In genomic region chr19:45056908-45057698, GRCm38 (mm10) we compare ENCODE assay signal across 8 mouse cellular contexts. TPM values are rescaled to one million over a fixed set of nuclear protein-coding genes. Genes with fewer than 3 reads are reported as not detected.
DNase-seq lines count a peak whose midpoint lies in the region; ATAC-seq and TF ChIP-seq lines count a peak whose summit lies in the region.

No protein-coding gene starts in this region.

- H3K27ac ChIP-seq in heart, embryonic 12.5 days (ENCODE audit: poor library complexity, severe bottlenecking) = peak overlapping the region; percentile 97
- 0 out of 2 replicates have a peak overlapping the region, but pooled peaks have one; percentile 96 for H3K27ac ChIP-seq in forebrain, embryonic 11.5 days (ENCODE audit: low read depth, low read length)
- H3K27ac ChIP-seq in olfactory bulb, adult 2 months (ENCODE audit: insufficient read depth, low read depth, low read length) = peak overlapping the region; percentile 46; the same call in 1 of the 2 replicates

- H3K4me1 ChIP-seq in heart, embryonic 12.5 days (replicated peaks) = peaks cover 20% of the 10 kb centered on the region
- peaks cover 7% of the 10 kb centered on the region; the same call in 1 of the 2 replicates for H3K4me1 ChIP-seq in forebrain, embryonic 11.5 days (replicated peaks; ENCODE audit: control insufficient read depth, insufficient read depth, low read length)
- peaks cover 24% of the 10 kb centered on the region for H3K4me1 ChIP-seq in olfactory bulb, adult 2 months (ENCODE audit: control insufficient read depth, insufficient read depth, low read length)

- no peak for TF ChIP-seq POLR2A in olfactory bulb, adult 2 months (IDR thresholded peaks at IDR 0.05; ENCODE audit: insufficient read depth, low read depth, low read length)

- DNase-seq in heart, postnatal 4 days = no peak
- DNase-seq in forebrain, embryonic 11.5 days (ENCODE audit: low spot score) = no peak
- DNase-seq in liver = peak; percentile 46
- DNase-seq in gastrocnemius, adult 8-10 months (ENCODE audit: low spot score in 2 of 2) = no peak
- no peak for DNase-seq in cerebellum, adult 9-11 months

- peaks cover 30% of the 10 kb centered on the region for H3K36me3 ChIP-seq in heart, embryonic 12.5 days
- H3K36me3 ChIP-seq in forebrain, embryonic 11.5 days (ENCODE audit: control insufficient read depth, insufficient read depth, low read length) = no peaks in the 10 kb centered on the region

- no peak for ATAC-seq in heart, embryonic 12.5 days (ENCODE audit: insufficient number of reproducible peaks, low FRiP score)
- no peak for ATAC-seq in forebrain, embryonic 11.5 days (replicated peaks; ENCODE audit: low FRiP score)
- ATAC-seq in erythroid progenitor cell, adult 5-6 weeks (replicated peaks; ENCODE audit: low FRiP score, poor library complexity, severe bottlenecking) = no peak

- H3K9ac ChIP-seq in heart, embryonic 12.5 days = peak overlapping the region; percentile 68
- peak overlapping the region; percentile 67; the same call in 1 of the 2 replicates for H3K9ac ChIP-seq in forebrain, embryonic 11.5 days (ENCODE audit: low read length)

- H3K4me2 ChIP-seq in heart, embryonic 12.5 days = peak overlapping the region; percentile 82
- peak overlapping the region; percentile 90 for H3K4me2 ChIP-seq in forebrain, embryonic 11.5 days (ENCODE audit: low read depth, low read length, severe bottlenecking)

- H3K27me3 ChIP-seq in heart, embryonic 12.5 days (replicated peaks) = no peaks in the 10 kb centered on the region
- no peaks in the 10 kb centered on the region for H3K27me3 ChIP-seq in forebrain, embryonic 11.5 days (ENCODE audit: control insufficient read depth, insufficient read depth, low read length)

- 71% methylated on average over 7 of the region's 7 CpGs for WGBS in heart, embryonic 12.5 days
- 89% methylated on average over 7 of the region's 7 CpGs for WGBS in forebrain, embryonic 11.5 days
- WGBS in olfactory bulb, adult 2 months = 69% methylated on average over 7 of the region's 7 CpGs

- H3K9me3 ChIP-seq in heart, embryonic 12.5 days (replicated peaks) = no peaks in the 10 kb centered on the region
- H3K9me3 ChIP-seq in forebrain, embryonic 11.5 days (ENCODE audit: control insufficient read depth, low read length) = no peaks in the 10 kb centered on the region

- peak overlapping the region; percentile 66 for H3K4me3 ChIP-seq in heart, embryonic 12.5 days
- peak overlapping the region; percentile 58; the same call in 1 of the 2 replicates for H3K4me3 ChIP-seq in forebrain, embryonic 11.5 days (ENCODE audit: low read depth, low read length)
- H3K4me3 ChIP-seq in olfactory bulb, adult 2 months (ENCODE audit: insufficient read depth, low read depth, low read length) = no peak overlapping the region

- TF ChIP-seq CTCF in olfactory bulb, adult 2 months (IDR thresholded peaks at IDR 0.05; ENCODE audit: insufficient read depth, low read depth, low read length) = no peak

RNA-seq across cellular contexts. Expression of gene Sfxn3, which starts 9.8 kb away (rescaled TPM):
- 20.4 and 21.3 TPM in 2 replicates for polyA plus RNA-seq in heart, embryonic 12.5 days (2016; fragmentation: Nextera tagmentation; extraction: Ambion mirVana)
- 10 to 100 TPM; 26.3 to 27.2 TPM for total RNA-seq in heart, postnatal 4 days (2021)
- polyA plus RNA-seq in forebrain, embryonic 11.5 days (2014; fragmentation: Nextera tagmentation; extraction: Ambion mirVana) = 15.4 and 18.7 TPM in 2 replicates
- polyA plus RNA-seq in olfactory bulb, adult 2 months (2012; ENCODE audit: insufficient read depth, insufficient read length, low replicate concordance, missing spikeins) = not detected in 2 replicates
- 10 to 100 TPM; 21.2 to 25.8 (median 22.7) TPM for total RNA-seq in gastrocnemius, adult 8-10 months (2022)
- total RNA-seq in erythroid progenitor cell, adult 5-6 weeks (2015; ENCODE audit: low replicate concordance) = 1.4 and 4.6 TPM in 2 replicates
- 1.6 and 3.3 TPM in 2 replicates for total RNA-seq in erythroid progenitor cell, adult 5-6 weeks (2017; ENCODE audit: low replicate concordance)

RNA-seq across cellular contexts. Expression of gene Pdzd7, which starts 11.6 kb away (rescaled TPM):
- 0.09 and 0.18 TPM in 2 replicates for polyA plus RNA-seq in heart, embryonic 12.5 days (2016; fragmentation: Nextera tagmentation; extraction: Ambion mirVana)
- total RNA-seq in heart, postnatal 4 days (2021) = not detected
- 0.61 and 0.63 TPM in 2 replicates for polyA plus RNA-seq in forebrain, embryonic 11.5 days (2014; fragmentation: Nextera tagmentation; extraction: Ambion mirVana)
- polyA plus RNA-seq in olfactory bulb, adult 2 months (2012; ENCODE audit: insufficient read depth, insufficient read length, low replicate concordance, missing spikeins) = not detected in 2 replicates
- total RNA-seq in gastrocnemius, adult 8-10 months (2022) = 1 to 10 TPM; 2.9 to 5.4 (median 4.1) TPM
- total RNA-seq in erythroid progenitor cell, adult 5-6 weeks (2015; ENCODE audit: low replicate concordance) = not detected in 2 replicates
- not detected in 2 replicates for total RNA-seq in erythroid progenitor cell, adult 5-6 weeks (2017; ENCODE audit: low replicate concordance)

RNA-seq across cellular contexts. Expression of gene Kazald1, which starts 17.9 kb away (rescaled TPM):
- polyA plus RNA-seq in heart, embryonic 12.5 days (2016; fragmentation: Nextera tagmentation; extraction: Ambion mirVana) = 2.9 and 3.0 TPM in 2 replicates
- total RNA-seq in heart, postnatal 4 days (2021) = 1 to 10 TPM; 5.1 to 6.2 TPM
- polyA plus RNA-seq in forebrain, embryonic 11.5 days (2014; fragmentation: Nextera tagmentation; extraction: Ambion mirVana) = 0.20 and 0.31 TPM in 2 replicates
- polyA plus RNA-seq in olfactory bulb, adult 2 months (2012; ENCODE audit: insufficient read depth, insufficient read length, low replicate concordance, missing spikeins) = not detected in 2 replicates
- 1 to 10 TPM; 5.3 to 9.2 (median 7.1) TPM for total RNA-seq in gastrocnemius, adult 8-10 months (2022)
- not detected in 2 replicates for total RNA-seq in erythroid progenitor cell, adult 5-6 weeks (2015; ENCODE audit: low replicate concordance)
- not detected in 2 replicates for total RNA-seq in erythroid progenitor cell, adult 5-6 weeks (2017; ENCODE audit: low replicate concordance)

RNA-seq across cellular contexts. Expression of gene Lzts2, which starts 42.9 kb away (rescaled TPM):
- polyA plus RNA-seq in heart, embryonic 12.5 days (2016; fragmentation: Nextera tagmentation; extraction: Ambion mirVana) = 58.3 and 58.5 TPM in 2 replicates
- total RNA-seq in heart, postnatal 4 days (2021) = 10 to 100 TPM; 52.6 to 68.0 TPM
- polyA plus RNA-seq in forebrain, embryonic 11.5 days (2014; fragmentation: Nextera tagmentation; extraction: Ambion mirVana) = 52.7 and 56.9 TPM in 2 replicates
- not detected in 2 replicates for polyA plus RNA-seq in olfactory bulb, adult 2 months (2012; ENCODE audit: insufficient read depth, insufficient read length, low replicate concordance, missing spikeins)
- total RNA-seq in gastrocnemius, adult 8-10 months (2022) = 10 to 100 TPM; 17.9 to 25.9 (median 20.5) TPM
- total RNA-seq in erythroid progenitor cell, adult 5-6 weeks (2015; ENCODE audit: low replicate concordance) = 3.8 TPM in 1 of 2 replicates, not detected in the other
- 1.4 and 2.2 TPM in 2 replicates for total RNA-seq in erythroid progenitor cell, adult 5-6 weeks (2017; ENCODE audit: low replicate concordance)

RNA-seq across cellular contexts. Expression of gene Mrpl43, which starts 50.9 kb away (rescaled TPM):
- 60.1 and 66.8 TPM in 2 replicates for polyA plus RNA-seq in heart, embryonic 12.5 days (2016; fragmentation: Nextera tagmentation; extraction: Ambion mirVana)
- total RNA-seq in heart, postnatal 4 days (2021) = 10 to 100 TPM; 45.3 to 45.5 TPM
- 71.4 and 78.1 TPM in 2 replicates for polyA plus RNA-seq in forebrain, embryonic 11.5 days (2014; fragmentation: Nextera tagmentation; extraction: Ambion mirVana)
- not detected in 2 replicates for polyA plus RNA-seq in olfactory bulb, adult 2 months (2012; ENCODE audit: insufficient read depth, insufficient read length, low replicate concordance, missing spikeins)
- total RNA-seq in gastrocnemius, adult 8-10 months (2022) = 10 to 100 TPM; 30.2 to 36.4 (median 34.1) TPM
- 15.5 and 19.3 TPM in 2 replicates for total RNA-seq in erythroid progenitor cell, adult 5-6 weeks (2015; ENCODE audit: low replicate concordance)
- total RNA-seq in erythroid progenitor cell, adult 5-6 weeks (2017; ENCODE audit: low replicate concordance) = 8.4 and 11.4 TPM in 2 replicates

Comparison
In these comparisons a context has a peak if more than half of its experiments do, and no peak if none do; other contexts are left out.
1. H3K27ac ChIP-seq: peak in every context shown above with its lines; median percentile 97 in heart, embryonic 12.5 days; 96 in forebrain, embryonic 11.5 days; 46 in olfactory bulb, adult 2 months.
2. RNA of gene Kazald1, which starts 17.9 kb away (total RNA-seq): 5.3 to 9.2 TPM in gastrocnemius, adult 8-10 months and 5.1 to 6.2 TPM in heart, postnatal 4 days; not detected in erythroid progenitor cell, adult 5-6 weeks; every median in the first group is over 4 times any median in the second.